Mouse (Mus musculus) midbrain, embryonic 16.5 days (tissue): ENCODE data around the gene Mapk1ip1l. TPM values are rescaled to one million over a fixed set of nuclear protein-coding genes. Genes with fewer than 3 reads are reported as not detected.

ENCODE experiments used
- ATAC-seq: fragments of 200-750 bp; cut with Nextera tagmentation; 2 replicates; pipeline ENCODE4 v1.8.0; 2017; ENCODE audit warnings: moderate TSS enrichment
- H3K27ac ChIP-seq: fragments of 300-500 bp; sonication (generic); 2 replicates; pipeline ENCODE4 v1.5.1; 2014; ENCODE audit warnings: mild to moderate bottlenecking, low read length, mixed read lengths
- H3K27me3 ChIP-seq: fragments of 300-500 bp; sonication (generic); 2 replicates; pipeline ENCODE4 v1.6.1; 2014; ENCODE audit warnings: low read depth, low read length, mixed read lengths; ENCODE audit not compliant: control insufficient read depth, insufficient read depth
- H3K36me3 ChIP-seq: fragments of 300-500 bp; sonication (generic); 2 replicates; pipeline ENCODE4 v1.6.1; 2014; ENCODE audit warnings: mild to moderate bottlenecking, low read length, moderate library complexity, mixed read lengths; ENCODE audit not compliant: control insufficient read depth, insufficient read depth
- H3K4me1 ChIP-seq: fragments of 300-500 bp; sonication (generic); 2 replicates; pipeline ENCODE4 v1.6.1; 2014; ENCODE audit warnings: mild to moderate bottlenecking, low read length, mixed read lengths; ENCODE audit not compliant: control insufficient read depth, insufficient read depth
- H3K4me2 ChIP-seq: fragments of 300-500 bp; sonication (generic); 2 replicates; pipeline ENCODE4 v1.6.1; 2014; ENCODE audit warnings: mild to moderate bottlenecking, low read length, mixed read lengths
- H3K4me3 ChIP-seq: fragments of 300-500 bp; sonication (generic); 2 replicates; pipeline ENCODE4 v1.5.1; 2014; ENCODE audit warnings: low read depth, mild to moderate bottlenecking, low read length, moderate library complexity, mixed read lengths
- H3K9ac ChIP-seq: fragments of 300-500 bp; sonication (generic); 2 replicates; pipeline ENCODE4 v1.6.1; 2014; ENCODE audit warnings: low read depth, low read length, mixed read lengths
- H3K9me3 ChIP-seq: fragments of 300-500 bp; sonication (generic); replicated peaks from 2 replicates; pipeline ENCODE4 v1.6.1; 2014; ENCODE audit warnings: mild to moderate bottlenecking, low read length, mixed read lengths; ENCODE audit not compliant: control insufficient read depth, poor library complexity, severe bottlenecking
- WGBS: fragments of 180-500 bp; shearing (Covaris S2); extraction: QIAGEN DNeasy Blood & Tissue Kit; methylation state at CpG from one replicate; pipeline ENCODE4 v1.1.7; 2014; 5-methylcytosine and 5-hydroxymethylcytosine counted together
- polyA plus RNA-seq: library from polyadenylated mRNA; unstranded; fragments of >200 nt; fragmentation: Nextera tagmentation; extraction: Ambion mirVana; gene quantifications from 2 replicates; pipeline ENCODE4 v1.2.1, GENCODE M21; 2015

Gene Mapk1ip1l
- polyA plus RNA-seq, 1 experiment from 2014 or later, result 47.3 TPM

DNA sequence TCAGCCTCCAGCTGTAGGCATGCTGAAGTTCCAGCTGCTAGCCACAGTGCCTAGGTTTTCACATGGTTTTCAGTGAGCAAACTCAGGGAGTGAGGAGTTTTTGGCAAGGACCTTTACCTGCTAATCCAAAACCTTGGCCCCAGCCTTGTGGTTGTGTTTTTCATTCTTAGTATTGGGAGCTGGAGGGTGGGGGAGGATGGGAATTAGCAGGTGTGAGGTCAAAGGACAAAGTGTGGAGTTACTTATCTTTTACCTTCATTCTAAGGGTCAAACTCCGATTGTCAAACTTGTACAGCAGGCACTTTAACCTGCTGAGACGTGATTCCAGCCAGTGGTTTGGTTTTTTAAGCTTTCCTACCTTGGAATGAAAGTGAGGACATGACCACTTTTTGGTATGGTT lies 1.8 kb upstream of the Mapk1ip1l start:
- Histone ChIP-seq H3K9me3 (no peaks in the 10 kb centered on the region), H3K9ac (no peak overlapping the region), H3K27ac (no peak overlapping the region), H3K4me2 (no peak overlapping the region), H3K4me3 (no peak overlapping the region), H3K4me1 (peaks cover 22% of the 10 kb centered on the region), H3K27me3 (no peaks in the 10 kb centered on the region), H3K36me3 (no peaks in the 10 kb centered on the region)
- WGBS, result 84% methylated on average over 2 of the region's 2 CpGs
- no peak for ATAC-seq

DNA sequence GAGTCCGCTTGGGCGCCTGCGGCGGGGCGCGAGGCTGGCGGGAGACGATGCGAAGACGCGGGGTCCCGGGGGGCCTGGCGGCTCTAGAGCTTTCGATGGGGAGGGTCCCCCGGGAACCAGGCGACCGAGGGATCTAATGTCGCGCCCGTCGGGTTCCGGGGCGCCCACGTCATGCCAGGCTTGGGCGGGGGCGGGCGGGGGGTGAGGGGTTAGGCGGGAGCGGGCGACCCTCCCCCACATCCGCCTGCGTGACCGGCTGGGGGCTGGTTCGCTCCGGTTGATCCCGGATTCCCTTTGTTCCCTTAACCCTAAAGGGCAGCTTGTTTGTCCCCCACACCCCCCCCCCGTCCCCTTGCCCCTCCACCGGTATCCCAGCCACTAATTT lies 334 bp downstream of the Mapk1ip1l start:
- under 1% methylated on average over 34 of the region's 38 CpGs for WGBS
- H3K4me2 ChIP-seq, result peak overlapping the region; percentile 89
- H3K4me3 ChIP-seq, result peak overlapping the region; percentile 98
- H3K4me1 ChIP-seq, result peaks cover 22% of the 10 kb centered on the region
- H3K27ac ChIP-seq, result peak overlapping the region; percentile 97
- no peaks in the 10 kb centered on the region for H3K27me3 ChIP-seq
- no peaks in the 10 kb centered on the region for H3K36me3 ChIP-seq
- ATAC-seq, result peak; percentile 84
- H3K9me3 ChIP-seq, result no peaks in the 10 kb centered on the region
- peak overlapping the region; percentile 98 for H3K9ac ChIP-seq

DNA sequence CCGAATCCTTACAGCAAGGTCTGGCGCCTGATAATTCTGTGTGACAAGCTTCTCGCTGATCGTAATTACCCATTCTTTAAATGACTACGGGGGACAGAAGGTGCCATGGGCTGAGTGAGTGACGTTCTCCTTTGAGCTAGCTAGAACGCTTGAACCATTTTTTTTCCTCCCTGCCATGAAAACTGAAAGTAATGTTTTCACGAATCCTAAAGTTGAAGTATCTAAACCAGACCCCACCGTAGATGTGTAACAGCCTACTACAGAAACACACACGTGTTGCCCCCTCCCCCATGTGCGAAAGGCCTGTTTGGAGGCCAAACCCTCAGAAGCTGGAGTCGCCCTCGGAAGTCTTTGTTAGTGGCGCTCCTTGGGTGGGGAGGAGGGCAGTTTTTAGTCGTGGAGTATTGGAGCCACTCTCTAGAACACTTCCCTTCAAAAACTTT lies 774 bp downstream of the Mapk1ip1l start:
- Histone ChIP-seq H3K4me2 (peak overlapping the region; percentile 89), H3K36me3 (no peaks in the 10 kb centered on the region), H3K27me3 (no peaks in the 10 kb centered on the region), H3K27ac (peak overlapping the region; percentile 97), H3K4me1 (peaks cover 22% of the 10 kb centered on the region), H3K4me3 (peak overlapping the region; percentile 98), H3K9ac (peak overlapping the region; percentile 98), H3K9me3 (no peaks in the 10 kb centered on the region)
- peak; percentile 57 for ATAC-seq
- WGBS, result under 1% methylated on average over 15 of the region's 15 CpGs

DNA sequence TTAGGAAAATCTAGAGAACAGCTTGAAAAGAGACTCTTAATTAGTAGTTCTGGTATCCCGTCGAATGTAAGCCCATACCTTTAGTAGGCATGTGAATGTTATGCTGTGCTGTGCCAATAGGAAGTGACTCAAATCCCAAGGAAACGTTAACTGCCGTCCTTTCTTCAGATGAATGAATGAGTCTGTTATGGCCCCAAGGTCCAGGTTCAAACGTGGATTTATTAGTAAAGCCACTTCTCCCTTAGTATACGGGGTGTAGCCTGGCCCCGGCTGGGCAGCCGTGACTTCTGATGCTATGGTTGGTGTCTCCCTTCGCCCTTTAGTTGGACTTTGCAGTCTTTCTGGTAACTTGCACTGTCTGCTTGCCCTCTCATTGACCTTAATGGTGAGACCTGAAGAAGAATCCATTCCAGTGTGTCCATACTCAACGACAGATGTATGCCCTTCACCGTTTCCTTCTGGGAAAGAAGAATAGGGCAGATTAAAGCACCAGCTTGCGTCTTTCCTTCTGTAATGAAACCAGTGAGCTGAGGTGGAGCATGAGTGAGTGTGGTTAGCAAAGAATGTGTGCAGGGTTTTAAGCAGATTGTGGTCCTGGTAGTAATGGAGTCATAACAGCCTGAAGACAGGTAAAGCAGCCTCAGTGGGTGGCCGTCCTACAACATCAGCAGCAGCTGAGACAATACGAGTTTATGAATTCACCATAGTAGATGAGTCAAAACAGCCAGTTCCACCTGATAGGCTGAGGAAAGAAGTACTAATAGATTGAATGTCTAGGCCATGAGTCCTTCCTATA lies 5.0 kb downstream of the Mapk1ip1l start:
- H3K4me1 ChIP-seq, result peaks cover 17% of the 10 kb centered on the region
- no peaks in the 10 kb centered on the region for H3K9me3 ChIP-seq
- H3K4me3 ChIP-seq, result no peak overlapping the region
- ATAC-seq, result no peak
- no peak overlapping the region for H3K27ac ChIP-seq
- H3K36me3 ChIP-seq, result no peaks in the 10 kb centered on the region
- no peaks in the 10 kb centered on the region for H3K27me3 ChIP-seq
- WGBS, result 88% methylated on average over 14 of the region's 14 CpGs
- no peak overlapping the region for H3K4me2 ChIP-seq
- no peak overlapping the region for H3K9ac ChIP-seq

DNA sequence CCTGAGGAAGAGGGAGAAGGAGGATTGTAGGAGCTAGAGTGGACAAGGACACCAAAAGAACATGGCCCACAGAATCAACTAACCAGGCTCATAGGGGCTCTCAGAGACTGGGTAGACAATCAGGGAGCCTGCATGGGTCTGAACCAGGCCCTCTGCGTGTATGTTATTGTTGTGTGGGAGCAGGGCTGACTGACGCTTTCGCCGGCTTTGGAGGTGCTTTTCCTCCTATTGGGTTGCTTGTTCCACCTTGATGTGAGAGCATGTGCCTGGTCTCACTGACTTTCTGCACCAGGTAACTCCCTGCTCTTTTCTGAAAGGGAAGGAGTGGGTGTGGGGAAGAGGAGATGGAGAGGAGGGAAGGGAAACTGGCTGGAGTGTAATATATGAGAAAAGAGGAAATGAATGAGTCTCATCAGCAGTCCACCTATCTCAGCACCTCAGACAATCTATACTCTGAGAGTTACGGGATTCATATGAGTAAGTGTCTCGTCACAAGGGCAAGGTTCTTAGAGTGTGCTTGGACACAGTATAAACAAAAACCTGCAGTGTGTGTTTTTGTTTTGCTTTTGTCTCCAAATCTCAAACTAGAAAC lies 6.8 kb downstream of the Mapk1ip1l start:
- Histone ChIP-seq H3K9me3 (no peaks in the 10 kb centered on the region), H3K36me3 (no peaks in the 10 kb centered on the region), H3K4me3 (no peak overlapping the region), H3K4me2 (no peak overlapping the region), H3K27me3 (no peaks in the 10 kb centered on the region), H3K4me1 (peaks cover 8% of the 10 kb centered on the region), H3K9ac (no peak overlapping the region), H3K27ac (no peak overlapping the region)
- no peak for ATAC-seq
- 90% methylated on average over 6 of the region's 6 CpGs for WGBS

DNA sequence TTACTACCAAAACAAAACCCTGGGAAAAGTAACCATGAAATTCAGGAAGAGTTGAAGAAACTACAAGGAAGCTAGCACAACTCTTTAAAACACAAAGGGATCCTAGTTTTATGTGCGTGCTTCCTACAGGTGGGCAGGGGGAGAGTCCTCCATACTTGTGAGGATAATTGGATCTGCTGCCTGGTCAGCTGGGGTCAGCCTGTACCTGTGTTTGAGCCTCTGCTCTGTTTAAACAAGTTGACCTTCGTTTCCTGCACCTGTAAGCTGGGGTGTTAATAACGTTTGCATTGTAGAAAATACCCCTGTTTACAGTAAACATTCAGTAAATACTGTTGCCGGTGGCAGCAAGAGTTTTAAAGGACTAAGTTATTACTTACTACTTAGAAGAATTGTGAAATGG lies 7.9 kb downstream of the Mapk1ip1l start:
- no peaks in the 10 kb centered on the region for H3K9me3 ChIP-seq
- no peak overlapping the region for H3K9ac ChIP-seq
- H3K27ac ChIP-seq, result no peak overlapping the region
- no peaks in the 10 kb centered on the region for H3K4me1 ChIP-seq
- H3K4me3 ChIP-seq, result no peak overlapping the region
- 89% methylated on average over 4 of the region's 4 CpGs for WGBS
- H3K36me3 ChIP-seq, result peaks cover 8% of the 10 kb centered on the region
- H3K4me2 ChIP-seq, result no peak overlapping the region
- no peaks in the 10 kb centered on the region for H3K27me3 ChIP-seq
- ATAC-seq, result no peak

DNA sequence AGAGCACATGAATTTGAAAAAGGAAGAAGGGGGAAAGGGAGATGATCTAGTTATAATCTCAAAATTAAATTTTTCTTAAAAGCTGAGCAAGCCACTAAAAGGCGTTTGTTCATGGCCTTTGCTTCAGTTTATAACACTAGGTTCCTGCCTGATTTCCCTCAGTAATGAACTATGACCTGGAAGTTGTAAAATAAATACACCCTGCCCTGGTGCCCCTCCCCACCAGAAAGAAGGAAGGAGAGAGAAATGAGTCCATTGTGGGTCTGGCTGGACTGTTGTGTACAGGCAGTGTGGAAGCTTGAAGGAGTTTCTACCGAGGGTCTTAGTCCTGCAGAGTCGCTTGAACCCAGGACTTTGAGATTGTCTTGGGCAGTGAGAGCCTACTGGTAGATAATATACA lies 9.6 kb downstream of the Mapk1ip1l start:
- 86% methylated on average over 3 of the region's 3 CpGs for WGBS

DNA sequence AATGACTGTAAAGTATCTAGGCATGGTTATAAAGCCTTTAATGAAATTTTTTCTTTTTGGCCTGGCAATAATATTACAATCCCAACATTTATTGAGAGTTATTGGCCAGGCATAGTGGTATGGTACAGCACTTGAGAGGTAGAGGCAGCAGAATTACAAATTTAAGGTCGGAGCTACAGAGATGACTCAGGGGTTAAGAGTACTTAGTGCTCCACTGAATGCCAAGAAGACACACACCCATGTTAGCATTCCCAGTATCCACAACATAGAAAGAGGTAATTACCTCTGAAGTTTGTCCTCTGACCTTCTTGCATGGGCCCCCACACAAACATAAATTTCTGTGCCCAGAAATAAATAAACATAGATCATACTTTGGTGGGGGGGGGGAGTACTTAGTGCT lies 11.0 kb downstream of the Mapk1ip1l start:
- Histone ChIP-seq H3K9ac (no peak overlapping the region), H3K4me1 (no peaks in the 10 kb centered on the region), H3K9me3 (no peaks in the 10 kb centered on the region), H3K27me3 (no peaks in the 10 kb centered on the region), H3K4me2 (no peak overlapping the region), H3K36me3 (peaks cover 20% of the 10 kb centered on the region), H3K4me3 (no peak overlapping the region), H3K27ac (no peak overlapping the region)
- WGBS, result 97% methylated on average over 1 of the region's 1 CpGs
- no peak for ATAC-seq

More for the DNA sequence above, 9.6 kb downstream of the Mapk1ip1l start:
- Histone ChIP-seq H3K4me2 (no peak overlapping the region), H3K4me3 (no peak overlapping the region), H3K27ac (no peak overlapping the region), H3K9ac (no peak overlapping the region), H3K27me3 (no peaks in the 10 kb centered on the region), H3K4me1 (no peaks in the 10 kb centered on the region), H3K9me3 (no peaks in the 10 kb centered on the region), H3K36me3 (peaks cover 14% of the 10 kb centered on the region)
- no peak for ATAC-seq
